Mouse (Mus musculus) lung, postnatal 4 days (tissue): ENCODE data around the gene Dcaf7.

ENCODE experiments used
- DNase-seq, 2 experiments: peaks; one replicate each; pipeline ENCODE4 v3.0.0; 2021

Dcaf7 gene

GRCm38 (mm10) chr11:106045780-106046179 lies 9.1 kb downstream of the Dcaf7 start:
- no peak for DNase-seq

- DNase-seq, result no peak
Measured at GRCm38 (mm10) chr11:106046584-106046983, 9.9 kb downstream of the Dcaf7 start.

GRCm38 (mm10) chr11:106053921-106054320 lies 17.2 kb downstream of the Dcaf7 start:
- no peak for DNase-seq

GRCm38 (mm10) chr11:106054600-106054999 lies 17.9 kb downstream of the Dcaf7 start:
- no peak for DNase-seq

- DNase-seq, result no peak
Measured at GRCm38 (mm10) chr11:106055341-106055740, 18.7 kb downstream of the Dcaf7 start.

- no peak for DNase-seq
Measured at GRCm38 (mm10) chr11:106056819-106057491, 20.3 kb downstream of the Dcaf7 start.

GRCm38 (mm10) chr11:106058020-106058419 lies 21.3 kb downstream of the Dcaf7 start:
- no peak for DNase-seq

- no peak for DNase-seq
Measured at GRCm38 (mm10) chr11:106060549-106060948, 23.9 kb downstream of the Dcaf7 start.

GRCm38 (mm10) chr11:106061311-106061710 lies 24.6 kb downstream of the Dcaf7 start:
- DNase-seq, result no peak

GRCm38 (mm10) chr11:106063756-106064155 lies 27.1 kb downstream of the Dcaf7 start:
- DNase-seq, result no peak

- no peak for DNase-seq
Measured at GRCm38 (mm10) chr11:106065073-106065922, 28.6 kb downstream of the Dcaf7 start.

GRCm38 (mm10) chr11:106065923-106066571 lies 29.4 kb downstream of the Dcaf7 start, which contains the start of gene Taco1:
Taco1 (plus strand) TSS chr11:106066061.
- DNase-seq, result peak; percentile 95 to 96

GRCm38 (mm10) chr11:106066616-106067015 lies 29.9 kb downstream of the Dcaf7 start:
- peak; percentile 36 to 45 for DNase-seq

- DNase-seq, result no peak
Measured at GRCm38 (mm10) chr11:106073774-106074173, 37.1 kb downstream of the Dcaf7 start.

- peak; percentile 69 to 83 for DNase-seq
Measured at GRCm38 (mm10) chr11:106076321-106076720, 39.6 kb downstream of the Dcaf7 start.

- DNase-seq, result peak; percentile 99 to 100
Measured at GRCm38 (mm10) chr11:106083708-106084701, 47.3 kb downstream of the Dcaf7 start, which contains the start of gene Map3k3. Map3k3 (plus strand) TSS chr11:106084613.

- peak; percentile 86 to 91 for DNase-seq
Measured at GRCm38 (mm10) chr11:106084911-106085561, 48.4 kb downstream of the Dcaf7 start.

GRCm38 (mm10) chr11:106098223-106098622 lies 61.6 kb downstream of the Dcaf7 start:
- peak in 1 of 2 experiments; percentile 42 for DNase-seq

- DNase-seq, result no peak
Measured at GRCm38 (mm10) chr11:106102866-106103265, 66.2 kb downstream of the Dcaf7 start.

- DNase-seq, result peak; percentile 20 to 39
Measured at GRCm38 (mm10) chr11:106106047-106106587, 69.4 kb downstream of the Dcaf7 start.
